Mouse (Mus musculus): ENCODE data around the gene Gatc. TPM values are rescaled to one million over a fixed set of nuclear protein-coding genes. Genes with fewer than 3 reads are reported as not detected.

The Gatc gene
- total and polyA plus RNA-seq, 2 experiments from 2014 or later, result 10.4 to 14.8 TPM

DNA sequence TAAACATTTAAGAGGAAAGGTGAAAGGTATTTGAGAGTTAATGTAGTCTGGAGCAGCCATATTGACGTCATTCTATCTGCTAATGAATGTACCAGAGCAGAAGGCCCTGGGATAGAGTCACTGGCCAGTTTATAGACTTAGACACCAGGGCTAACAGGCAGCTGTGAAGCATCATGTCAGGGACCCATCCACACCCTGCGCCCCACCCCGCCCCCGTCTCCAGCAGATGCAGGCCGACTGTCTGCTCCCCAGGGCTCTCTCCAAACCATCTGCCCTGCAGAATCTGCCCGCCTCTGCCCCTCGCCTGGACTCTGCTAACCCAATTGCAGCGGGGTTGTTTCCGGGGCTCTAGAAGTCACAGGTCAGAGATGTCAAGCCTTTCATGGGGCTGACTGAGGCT lies 30.8 kb upstream of the Gatc start:
- WGBS, result 40% methylated on average over 9 of the region's 9 CpGs
- no peak for DNase-seq (ENCODE audit: low spot score)
- ATAC-seq (ENCODE audit: insufficient read depth, low read depth), result no peak
- TF ChIP-seq CTCF (IDR thresholded peaks at IDR 0.05; ENCODE audit: low read depth) (no peak), EP300 (IDR thresholded peaks at IDR 0.05; ENCODE audit: low read depth) (no peak)
- Histone ChIP-seq H3K27ac (ENCODE audit: low read depth) (no peak overlapping the region), H3K36me3 (replicated peaks; ENCODE audit: control insufficient read depth, insufficient read depth, low read length) (no peaks in the 10 kb centered on the region), H3K4me3 (ENCODE audit: low read depth, low read length) (no peak overlapping the region), H3K4me1 (ENCODE audit: control insufficient read depth, insufficient read depth) (no peaks in the 10 kb centered on the region), H3K27me3 (ENCODE audit: control insufficient read depth, insufficient read depth, low read length) (peaks cover 7% of the 10 kb centered on the region; the same call in 1 of the 2 replicates), H3K9me3 (replicated peaks; ENCODE audit: control insufficient read depth, low read length) (no peaks in the 10 kb centered on the region), H3K4me2 (ENCODE audit: low read depth, low read length) (no peak overlapping the region), H3K9ac (replicated peaks; ENCODE audit: low read depth, low read length) (no peak overlapping the region)

DNA sequence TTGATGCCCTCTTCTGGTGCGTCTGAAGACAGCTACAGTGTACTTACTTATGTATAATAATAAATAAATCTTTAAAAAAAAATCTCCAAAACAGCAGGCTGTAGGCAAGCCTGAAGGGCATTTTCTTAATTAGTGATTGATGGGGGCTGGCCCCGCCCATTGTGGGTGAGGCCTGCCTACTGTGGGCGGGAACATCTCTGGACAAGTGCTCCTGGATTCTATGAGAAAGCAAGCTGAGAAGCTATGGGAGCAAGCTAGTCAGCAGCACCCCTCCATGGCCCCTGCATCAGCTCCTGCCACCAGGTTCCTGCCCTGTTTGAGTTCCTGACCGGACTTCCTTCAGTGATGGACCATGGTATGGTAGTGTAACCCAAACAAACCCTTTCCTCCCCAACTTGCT lies 23.8 kb upstream of the Gatc start:
- WGBS, result 73% methylated on average over 4 of the region's 4 CpGs
- DNase-seq (ENCODE audit: low spot score) (no peak), ATAC-seq (ENCODE audit: insufficient read depth, low read depth) (no peak)
- TF ChIP-seq EP300 (IDR thresholded peaks at IDR 0.05; ENCODE audit: low read depth) (no peak), CTCF (IDR thresholded peaks at IDR 0.05; ENCODE audit: low read depth) (no peak)
- no peaks in the 10 kb centered on the region for H3K4me1 ChIP-seq (ENCODE audit: control insufficient read depth, insufficient read depth)
- H3K4me2 ChIP-seq (ENCODE audit: low read depth, low read length), result no peak overlapping the region
- H3K9ac ChIP-seq (replicated peaks; ENCODE audit: low read depth, low read length), result no peak overlapping the region
- no peaks in the 10 kb centered on the region for H3K36me3 ChIP-seq (replicated peaks; ENCODE audit: control insufficient read depth, insufficient read depth, low read length)
- H3K9me3 ChIP-seq (replicated peaks; ENCODE audit: control insufficient read depth, low read length), result no peaks in the 10 kb centered on the region
- H3K4me3 ChIP-seq (ENCODE audit: low read depth, low read length), result no peak overlapping the region
- no peaks in the 10 kb centered on the region for H3K27me3 ChIP-seq (ENCODE audit: control insufficient read depth, insufficient read depth, low read length)
- H3K27ac ChIP-seq (ENCODE audit: low read depth), result no peak overlapping the region

DNA sequence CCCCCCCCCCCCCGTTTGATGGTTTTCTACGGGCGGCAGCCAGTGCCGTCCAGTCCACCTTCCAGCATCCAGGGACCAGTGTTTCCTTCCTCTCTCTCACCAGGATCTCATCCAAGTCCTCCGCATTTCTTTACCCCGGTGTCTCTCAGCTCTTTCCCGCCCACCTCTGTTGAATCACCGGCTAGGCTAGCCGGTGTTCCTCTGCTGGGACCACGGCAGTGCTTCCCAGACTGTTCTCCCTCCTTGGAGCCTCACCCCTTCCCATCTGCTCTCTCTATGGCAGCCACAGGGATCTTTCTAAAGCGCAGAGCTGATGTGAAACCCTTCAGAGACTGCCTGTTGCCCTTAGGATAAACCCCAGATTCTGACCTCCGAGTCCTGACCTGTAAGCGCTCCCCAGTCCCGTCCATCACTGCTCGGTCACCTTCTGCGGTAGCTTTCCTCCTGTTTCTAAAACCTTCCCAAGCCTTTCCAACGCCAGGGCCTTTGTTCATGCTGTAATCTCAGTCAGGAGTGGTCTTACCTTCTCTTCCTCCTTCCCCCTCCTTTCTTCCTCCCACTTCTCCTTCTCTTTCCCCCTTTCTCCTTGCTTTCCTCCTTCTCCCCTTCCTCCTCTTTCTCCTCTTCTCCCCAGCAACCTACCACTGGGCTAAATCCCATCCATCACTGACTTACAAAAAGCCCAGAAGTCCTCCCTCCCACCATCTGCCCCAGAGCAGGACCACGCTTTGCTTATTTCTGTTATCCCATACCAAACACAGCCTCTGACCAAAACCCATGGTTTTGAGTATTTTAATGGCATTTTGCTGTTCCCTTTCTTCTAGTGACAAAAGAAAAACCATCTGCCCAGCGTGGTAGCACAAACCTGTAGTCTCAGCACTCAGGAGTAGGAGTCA lies 22.1 kb upstream of the Gatc start:
- TF ChIP-seq CTCF (IDR thresholded peaks at IDR 0.05; ENCODE audit: low read depth), result no peak
- no peaks in the 10 kb centered on the region for H3K4me1 ChIP-seq (ENCODE audit: control insufficient read depth, insufficient read depth)
- no peak overlapping the region for H3K27ac ChIP-seq (ENCODE audit: low read depth)
- 20% methylated on average over 18 of the region's 19 CpGs for WGBS
- no peak overlapping the region for H3K9ac ChIP-seq (replicated peaks; ENCODE audit: low read depth, low read length)
- H3K27me3 ChIP-seq (ENCODE audit: control insufficient read depth, insufficient read depth, low read length), result no peaks in the 10 kb centered on the region
- no peaks in the 10 kb centered on the region for H3K9me3 ChIP-seq (replicated peaks; ENCODE audit: control insufficient read depth, low read length)
- ATAC-seq (ENCODE audit: insufficient read depth, low read depth) (no peak), DNase-seq (ENCODE audit: low spot score) (no peak)
- no peak overlapping the region for H3K4me2 ChIP-seq (ENCODE audit: low read depth, low read length)
- no peaks in the 10 kb centered on the region for H3K36me3 ChIP-seq (replicated peaks; ENCODE audit: control insufficient read depth, insufficient read depth, low read length)
- H3K4me3 ChIP-seq (ENCODE audit: low read depth, low read length), result no peak overlapping the region

DNA sequence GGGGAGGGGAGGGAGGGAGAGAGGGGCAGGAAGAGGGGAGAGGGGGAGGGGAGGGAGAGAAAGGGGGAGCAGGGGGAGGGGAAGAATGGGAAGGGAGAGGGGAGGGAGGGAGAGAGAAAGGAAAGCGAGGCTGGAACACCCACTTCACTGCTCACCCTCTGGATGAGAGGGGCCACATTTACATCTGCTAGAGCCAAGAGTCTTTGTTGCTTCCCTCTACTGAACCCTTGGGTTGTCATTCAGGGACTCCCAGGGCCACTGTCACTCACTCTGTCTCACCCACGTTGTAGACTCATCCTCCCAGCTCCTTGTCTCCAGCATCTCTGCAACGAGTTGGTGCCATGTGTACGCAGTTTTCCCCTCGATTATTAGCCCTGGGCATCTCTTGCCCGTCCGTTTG lies 21.2 kb upstream of the Gatc start:
- TF ChIP-seq EP300 (IDR thresholded peaks at IDR 0.05; ENCODE audit: low read depth), result no peak
- no peak for TF ChIP-seq CTCF (IDR thresholded peaks at IDR 0.05; ENCODE audit: low read depth)
- no peak overlapping the region for H3K4me2 ChIP-seq (ENCODE audit: low read depth, low read length)
- H3K27me3 ChIP-seq (ENCODE audit: control insufficient read depth, insufficient read depth, low read length), result no peaks in the 10 kb centered on the region
- DNase-seq (ENCODE audit: low spot score) (no peak), ATAC-seq (ENCODE audit: insufficient read depth, low read depth) (no peak)
- H3K4me3 ChIP-seq (ENCODE audit: low read depth, low read length), result no peak overlapping the region
- H3K9ac ChIP-seq (replicated peaks; ENCODE audit: low read depth, low read length), result no peak overlapping the region
- no peaks in the 10 kb centered on the region for H3K9me3 ChIP-seq (replicated peaks; ENCODE audit: control insufficient read depth, low read length)
- 29% methylated on average over 7 of the region's 7 CpGs for WGBS
- H3K36me3 ChIP-seq (replicated peaks; ENCODE audit: control insufficient read depth, insufficient read depth, low read length), result no peaks in the 10 kb centered on the region
- no peak overlapping the region for H3K27ac ChIP-seq (ENCODE audit: low read depth)
- H3K4me1 ChIP-seq (ENCODE audit: control insufficient read depth, insufficient read depth), result no peaks in the 10 kb centered on the region

DNA sequence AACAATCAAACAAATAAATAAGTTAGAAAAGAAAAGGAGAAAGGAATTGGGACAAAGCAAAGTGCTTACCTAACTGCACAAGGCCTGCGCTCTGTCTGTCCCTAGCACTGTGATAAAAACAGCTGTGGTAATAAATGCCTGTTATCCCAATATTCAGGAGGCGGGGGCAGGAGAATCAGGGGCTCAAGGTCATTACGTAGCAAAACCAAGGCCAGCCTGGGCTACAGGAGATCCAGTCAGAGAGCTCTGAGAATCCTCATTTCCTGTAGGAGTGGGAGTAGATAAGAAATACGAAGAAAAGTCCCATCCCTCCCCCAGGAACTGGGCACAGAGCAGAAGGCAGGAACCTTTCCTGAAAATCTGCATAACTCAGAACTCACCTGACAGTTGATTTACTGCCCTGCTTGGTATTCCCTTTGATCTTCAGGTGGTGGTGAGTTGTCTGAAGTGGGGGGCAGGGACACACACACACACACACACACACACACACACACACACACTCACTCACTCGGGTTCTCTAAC lies 18.9 kb upstream of the Gatc start:
- TF ChIP-seq EP300 (IDR thresholded peaks at IDR 0.05; ENCODE audit: low read depth) (no peak), CTCF (IDR thresholded peaks at IDR 0.05; ENCODE audit: low read depth) (no peak)
- no peak for ATAC-seq (ENCODE audit: insufficient read depth, low read depth)
- no peak for DNase-seq (ENCODE audit: low spot score)

More for the DNA sequence above, 18.9 kb upstream of the Gatc start:
- Histone ChIP-seq H3K4me2 (ENCODE audit: low read depth, low read length) (no peak overlapping the region), H3K4me3 (ENCODE audit: low read depth, low read length) (no peak overlapping the region), H3K27ac (ENCODE audit: low read depth) (no peak overlapping the region), H3K4me1 (ENCODE audit: control insufficient read depth, insufficient read depth) (no peaks in the 10 kb centered on the region), H3K36me3 (replicated peaks; ENCODE audit: control insufficient read depth, insufficient read depth, low read length) (no peaks in the 10 kb centered on the region), H3K9ac (replicated peaks; ENCODE audit: low read depth, low read length) (no peak overlapping the region), H3K27me3 (ENCODE audit: control insufficient read depth, insufficient read depth, low read length) (no peaks in the 10 kb centered on the region), H3K9me3 (replicated peaks; ENCODE audit: control insufficient read depth, low read length) (no peaks in the 10 kb centered on the region)
- 63% methylated on average over 5 of the region's 5 CpGs for WGBS
